Mouse (Mus musculus): ENCODE measurements around the gene Gstt3. TPM values are rescaled to one million over a fixed set of nuclear protein-coding genes. Genes with fewer than 3 reads are reported as not detected.
"Not testable (repeated sequence)": the region's sequence is repeated elsewhere in the genome, so short reads cannot be mapped to it uniquely, and the experiment has no call there.

Gene Gstt3
- total and polyA plus RNA-seq, 3 experiments = 16.9 to 28.9 (median 17.2) TPM

DNA sequence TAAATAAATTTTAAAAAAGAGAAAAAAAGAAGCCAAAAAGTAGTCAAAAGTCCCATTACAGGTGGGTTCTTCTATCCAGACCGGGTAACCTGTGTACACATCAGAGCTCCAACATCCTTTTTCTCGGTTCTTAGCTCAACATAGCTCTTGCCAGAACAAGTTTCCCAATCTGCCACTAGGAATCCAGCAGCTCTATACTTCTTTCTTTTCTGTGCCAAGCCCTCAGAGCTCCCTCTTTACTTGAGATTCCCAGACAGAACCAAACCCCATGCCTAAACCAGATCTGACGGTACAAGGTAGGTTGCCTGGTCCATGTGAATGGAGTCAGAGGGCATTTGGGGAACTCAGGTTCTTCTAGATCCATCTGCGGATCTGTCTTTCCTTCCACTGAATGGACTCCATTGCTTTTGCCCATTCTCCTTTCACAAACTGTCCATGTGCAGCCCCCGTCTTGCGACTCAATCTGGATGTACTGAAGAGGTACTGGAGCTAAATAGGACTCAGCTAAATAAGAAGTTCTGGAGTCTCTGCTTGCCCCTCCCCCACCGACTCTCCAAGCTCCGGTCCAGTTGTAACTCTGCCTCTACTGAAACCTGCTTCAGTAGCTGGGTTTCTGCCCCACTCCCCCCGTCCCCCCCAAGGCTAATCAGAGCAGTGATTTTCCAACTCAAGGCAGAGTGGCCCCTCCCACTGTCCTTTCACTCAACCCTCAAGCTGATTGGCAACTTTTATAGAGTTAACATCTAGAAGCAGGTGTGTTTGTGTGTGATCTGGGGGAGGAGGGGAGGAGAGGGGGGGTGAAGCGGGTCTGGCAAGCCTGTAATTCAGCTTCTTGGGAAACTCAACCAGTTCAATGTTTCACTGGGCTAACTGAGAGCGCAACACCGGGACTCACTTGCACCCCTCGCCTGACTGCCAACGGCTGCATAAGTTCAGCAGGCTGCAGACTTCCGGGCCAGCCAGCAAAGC, 1.7 kb downstream of the Gstt3 start:
- DNase-seq = no peak

DNA sequence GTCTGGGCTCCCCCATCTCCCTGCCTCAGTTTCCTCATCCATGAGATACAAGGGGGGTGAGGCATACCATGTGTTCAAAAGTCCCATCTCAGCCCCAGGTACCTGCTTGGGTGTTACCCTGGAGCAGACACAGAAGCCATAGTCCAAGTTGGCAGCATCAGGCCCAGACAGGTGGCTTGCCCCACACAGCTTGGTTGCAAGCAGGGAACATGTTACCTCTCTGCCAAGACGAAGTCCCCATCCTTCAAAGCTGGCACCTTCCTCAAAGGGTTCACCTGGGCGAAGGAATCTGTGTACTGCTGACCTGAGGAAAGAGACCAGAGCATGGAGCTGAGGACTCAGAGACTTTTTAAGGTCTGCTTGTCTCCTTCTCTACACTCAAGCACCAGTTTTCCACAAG, 3.3 kb downstream of the Gstt3 start:
- DNase-seq = no peak

DNA sequence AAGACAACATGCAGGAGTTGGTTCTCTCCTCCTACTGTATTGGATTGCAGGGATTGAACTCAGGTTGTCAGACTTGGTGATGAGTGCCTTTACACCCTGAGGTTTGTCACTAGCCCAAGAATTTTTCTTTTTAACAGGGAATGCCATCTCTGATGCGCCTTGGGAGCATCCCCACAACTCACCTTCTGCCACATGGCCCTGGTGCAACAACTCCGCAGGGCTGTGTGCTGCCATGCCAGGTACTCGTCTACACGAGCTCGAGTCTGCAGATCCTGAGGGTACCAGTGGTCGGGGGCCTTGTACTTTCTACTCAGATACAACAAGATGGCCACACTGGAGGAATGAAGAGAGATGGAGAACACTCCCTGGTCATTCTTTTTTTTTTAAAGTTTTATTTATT, 4.7 kb downstream of the Gstt3 start:
- DNase-seq = no peak

DNA sequence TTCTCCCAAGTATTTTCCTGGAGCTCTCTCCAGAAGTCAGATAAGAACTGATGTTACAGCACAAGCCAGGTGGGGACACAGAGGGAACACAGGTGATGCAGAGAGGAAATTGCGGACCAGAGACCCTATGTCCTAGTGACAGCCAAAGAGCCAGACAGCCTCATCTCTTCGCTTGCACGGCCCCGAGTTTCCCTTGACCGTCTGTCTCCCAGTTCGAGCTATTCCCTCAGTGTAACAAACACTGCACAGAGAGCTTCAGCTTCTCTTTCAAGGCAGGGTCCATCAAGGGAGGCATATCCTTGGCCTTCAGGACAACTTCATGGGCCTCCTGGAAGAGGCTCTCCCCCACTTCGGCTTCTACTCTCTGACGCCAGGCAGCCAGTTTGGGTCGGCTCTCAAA, 6.6 kb downstream of the Gstt3 start:
- no peak for DNase-seq

DNA sequence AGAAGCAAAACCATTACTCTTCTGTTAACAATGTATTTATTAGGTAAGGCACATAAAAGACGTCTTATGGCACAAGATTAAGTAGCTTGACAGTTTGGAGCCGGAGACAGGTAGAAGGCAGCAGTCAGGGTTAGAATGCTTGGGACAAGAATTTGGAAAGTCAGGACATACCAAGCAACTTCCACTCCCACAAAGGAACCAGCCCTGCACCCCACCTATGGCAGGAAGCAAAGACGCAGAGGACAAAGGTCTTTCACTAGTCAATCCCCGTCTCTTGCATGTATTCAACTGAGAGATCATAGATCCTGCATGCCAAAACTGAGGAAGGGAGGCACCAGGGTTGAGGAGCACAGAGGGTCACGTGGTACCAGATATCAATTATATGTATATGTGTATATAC, 7.1 kb downstream of the Gstt3 start:
- DNase-seq = no peak

DNA sequence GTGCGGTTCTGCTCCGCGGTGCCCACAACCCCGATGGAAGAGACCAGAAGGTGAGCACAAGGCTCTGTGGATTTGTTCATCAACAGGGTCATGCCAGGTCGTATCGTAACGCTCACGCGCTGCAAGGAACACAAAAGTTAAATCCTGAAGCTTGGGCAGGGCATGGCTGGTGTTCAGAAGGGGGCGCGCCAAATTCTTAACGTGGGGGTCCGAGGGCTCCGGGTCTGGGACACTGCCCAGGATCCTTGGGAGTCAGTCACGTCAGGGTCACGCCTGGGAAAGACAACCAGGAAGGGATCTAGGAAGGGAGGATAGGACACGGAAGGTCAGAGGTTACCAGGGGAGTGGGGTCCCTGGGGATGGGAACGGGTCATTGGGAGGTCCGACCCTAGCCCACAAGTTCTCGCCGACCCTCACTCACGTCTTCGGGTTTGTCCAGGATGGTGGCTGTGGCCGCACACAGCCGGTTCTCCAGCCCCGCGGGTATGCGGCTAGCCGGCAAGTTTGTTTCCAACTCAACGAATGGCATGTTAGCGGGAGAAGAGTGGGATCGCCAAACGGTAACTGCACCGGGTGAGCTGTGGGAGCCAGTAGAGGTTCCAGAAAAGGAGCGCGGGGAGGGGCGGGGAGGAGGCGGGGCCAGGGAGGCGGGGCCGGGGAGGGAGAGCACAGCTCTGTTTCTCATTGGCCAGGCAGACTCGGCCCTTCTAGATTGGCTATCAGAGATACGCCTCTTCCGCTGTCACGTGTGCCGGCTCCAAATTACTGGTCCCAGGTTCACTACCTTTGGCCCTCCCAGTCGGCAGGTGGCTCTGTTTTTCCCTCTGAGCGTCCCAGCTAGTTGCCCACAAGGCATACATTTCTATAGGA, 8.2 kb downstream of the Gstt3 start, which contains the start of gene Ddt:
Gene Ddt, minus strand, starts transcription at position 620 of the 870 bp plus-strand sequence.
- DNase-seq = peak; percentile 91

GRCm38 (mm10) chr10:75767756-75768155, 13.5 kb downstream of the Gstt3 start:
- not testable (repeated sequence) for DNase-seq

DNA sequence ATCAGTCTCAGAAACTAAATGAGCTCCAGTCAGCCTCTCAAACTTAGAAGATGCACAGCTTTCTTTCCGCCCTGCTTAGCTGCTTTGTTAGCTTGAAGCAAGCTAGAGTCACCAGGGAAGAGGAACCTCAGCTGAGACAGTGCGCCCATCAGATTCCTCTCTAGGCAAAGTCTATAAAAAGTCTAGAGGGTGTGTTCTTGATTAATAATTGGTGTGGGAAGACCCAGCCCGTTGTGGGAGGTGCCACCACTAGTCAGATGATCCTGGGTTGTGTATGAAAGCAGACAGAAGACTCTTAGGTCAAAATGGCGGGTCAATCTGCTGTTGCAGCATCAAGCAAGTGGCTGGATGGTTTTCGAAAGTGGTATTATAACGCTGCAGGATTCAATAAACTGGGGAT, 14.4 kb downstream of the Gstt3 start:
- no peak for DNase-seq

GRCm38 (mm10) chr10:75764519-75765473, 16.4 kb downstream of the Gstt3 start:
- peak; percentile 53 for DNase-seq

DNA sequence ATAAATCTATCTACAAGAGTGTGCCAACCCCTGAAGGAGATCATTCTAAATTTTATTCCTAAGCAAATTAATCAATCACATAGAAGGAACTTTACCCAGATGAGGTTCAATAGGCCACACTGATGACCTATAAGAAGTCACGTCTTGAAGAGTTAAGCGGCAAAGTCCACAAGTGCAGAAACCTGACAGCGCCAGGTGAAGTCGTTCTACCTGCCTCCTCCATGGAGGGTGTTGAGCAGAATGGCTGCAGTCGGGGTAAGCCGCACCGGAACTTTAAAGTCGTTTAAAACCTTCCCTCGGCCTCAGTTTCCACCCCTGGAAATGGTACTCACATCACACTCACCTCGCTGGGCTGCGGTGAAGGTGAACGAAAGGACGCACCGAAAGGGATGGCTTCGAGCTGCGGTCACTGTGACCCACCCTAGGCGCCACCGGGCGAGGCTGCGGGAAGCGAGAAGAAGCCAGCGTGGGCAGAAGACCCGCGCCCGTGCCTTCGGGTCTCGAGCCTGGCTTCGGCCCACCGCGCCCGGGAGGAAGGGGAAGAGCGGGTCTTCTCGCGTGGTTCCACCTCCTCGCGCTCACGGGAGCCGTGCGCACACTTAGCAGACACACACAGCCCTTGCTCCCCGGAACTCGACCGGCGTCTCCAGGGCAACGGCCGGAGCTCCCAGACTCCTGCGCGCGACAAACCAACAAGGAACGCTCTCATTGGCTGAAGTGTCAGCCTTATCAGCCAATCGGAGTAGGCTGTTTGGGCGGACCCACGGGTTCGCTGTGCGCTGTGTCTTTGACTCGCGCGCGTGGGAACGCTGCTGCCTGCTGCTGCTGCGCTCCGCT, 17.3 kb downstream of the Gstt3 start, which contains the start of gene Cabin1:
Gene Cabin1, minus strand, starts transcription at position 660 of the 837 bp plus-strand sequence.
- peak; percentile 97 for DNase-seq

DNA sequence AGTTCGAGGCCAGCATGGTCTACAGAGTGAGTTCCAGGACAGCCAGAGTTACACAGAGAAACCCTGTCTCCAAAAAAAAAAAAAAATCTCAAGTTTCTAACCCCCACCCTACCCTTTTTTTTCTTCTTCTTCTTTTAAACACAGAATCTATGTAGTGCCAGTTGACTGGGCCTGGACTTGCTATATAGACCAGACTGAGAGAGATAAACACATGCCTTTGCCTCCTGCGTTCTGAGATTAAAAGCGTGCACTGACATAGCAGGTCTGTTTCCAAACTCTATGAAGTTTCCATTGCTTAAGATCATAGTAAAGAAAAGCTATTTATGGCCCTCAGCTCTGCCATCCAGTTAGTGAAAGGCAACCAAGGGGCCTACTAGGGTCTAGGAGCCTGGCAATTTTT, 18.8 kb downstream of the Gstt3 start:
- DNase-seq = no peak

DNA sequence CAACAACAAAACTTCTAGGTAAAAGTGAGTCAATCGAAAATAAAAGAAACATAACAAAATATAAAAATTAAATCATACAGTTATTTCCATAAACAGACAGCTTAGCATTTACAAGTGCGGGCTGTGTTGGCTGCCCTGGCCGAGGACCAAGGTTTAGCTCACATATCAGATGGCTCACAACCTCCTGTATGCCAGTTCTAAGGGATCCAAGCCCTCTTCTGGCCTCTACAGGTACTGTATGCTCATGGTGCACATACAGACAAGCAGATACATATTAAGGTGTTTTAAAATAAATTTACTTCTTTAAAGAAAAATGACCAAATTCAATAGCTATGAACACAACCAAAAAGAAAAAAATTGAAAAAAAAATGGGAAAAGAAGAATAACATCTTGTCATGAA, 20.9 kb downstream of the Gstt3 start:
- no peak for DNase-seq

DNA sequence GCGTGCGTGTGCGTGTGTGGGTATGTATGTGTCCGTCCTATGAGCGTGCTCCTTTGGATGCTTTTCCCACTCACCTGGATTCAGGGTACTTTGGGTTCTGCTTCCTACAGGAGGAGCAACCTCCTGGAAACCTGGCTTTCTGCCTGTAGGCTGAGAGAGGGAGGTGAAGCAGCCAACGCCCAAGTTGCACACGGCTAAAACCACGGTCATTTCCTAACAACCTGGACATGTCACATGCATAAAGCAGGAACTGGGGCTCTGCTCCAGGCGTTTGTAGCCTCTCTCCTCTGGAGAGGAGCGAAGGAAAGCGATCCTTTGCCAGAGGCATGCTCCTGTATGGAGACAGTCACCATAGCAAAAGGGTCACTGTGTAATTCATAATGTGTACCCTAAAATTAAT, 24.5 kb downstream of the Gstt3 start:
- DNase-seq = no peak

- DNase-seq = peak; percentile 71
Observed at GRCm38 (mm10) chr10:75744017-75744416, 37.2 kb downstream of the Gstt3 start.

DNA sequence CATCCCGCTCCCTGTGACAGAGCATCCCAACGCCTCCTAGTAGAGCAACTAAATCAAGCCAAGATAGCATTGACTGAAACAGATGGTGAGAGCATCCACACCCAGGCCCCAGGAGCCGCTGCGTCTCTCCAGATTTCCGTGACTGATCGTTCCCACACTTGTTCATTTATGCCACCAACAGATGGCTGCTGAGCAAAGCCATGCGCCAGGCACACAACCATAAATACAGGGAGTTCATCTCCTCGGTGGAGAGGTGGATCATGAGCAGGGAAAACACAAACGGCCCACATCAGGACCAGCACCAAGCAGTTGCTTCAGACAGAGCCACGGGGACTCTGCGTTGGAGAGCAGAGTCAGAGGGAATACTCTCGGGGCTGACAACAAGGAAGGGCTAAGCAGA, 37.8 kb downstream of the Gstt3 start:
- no peak for DNase-seq

DNA sequence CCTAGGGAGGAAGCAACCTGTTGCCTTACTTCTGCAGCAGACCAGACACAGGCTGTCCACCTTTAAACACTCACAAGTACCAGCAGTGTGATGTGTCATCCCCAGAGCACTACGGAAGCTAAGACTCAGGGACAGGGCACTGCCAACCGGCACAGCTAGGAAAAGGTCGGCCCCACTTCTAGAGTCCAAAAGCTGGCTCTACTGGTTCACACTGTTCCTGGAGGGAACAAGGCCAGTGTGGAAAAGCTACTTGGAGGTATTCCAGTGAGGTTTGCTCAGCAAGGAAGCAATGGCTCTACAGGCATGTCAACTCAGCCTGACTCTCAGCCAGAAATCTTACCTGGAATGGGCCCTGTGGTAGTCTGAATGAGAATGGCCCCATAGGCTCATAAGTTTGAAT, 40.3 kb downstream of the Gstt3 start:
- DNase-seq = peak; percentile 13

GRCm38 (mm10) chr10:75725449-75725848, 55.8 kb downstream of the Gstt3 start:
- DNase-seq = no peak
